Comparison of ENCODE assay signal across 12 mouse cellular contexts in genomic region chr2:131993563-131994088, GRCm38 (mm10). TPM values are rescaled to one million over a fixed set of nuclear protein-coding genes. Genes with fewer than 3 reads are reported as not detected.
DNase-seq lines count a peak whose midpoint lies in the region; ATAC-seq and TF ChIP-seq lines count a peak whose summit lies in the region.
"Had no signal": no experiment of that assay in that cellular context is flagged by ENCODE, and none has a peak within 500 bp of the region (broad histone marks: within the 10 kb centered on the region; RNA-seq: fewer than 3 reads in every experiment).

No protein-coding gene starts in this region.

- peak; percentile 78 for ATAC-seq in limb, embryonic 11.5 days (ENCODE audit: insufficient number of reproducible peaks, low FRiP score, low TSS enrichment, low read depth)
- peak; percentile 89 for ATAC-seq in kidney, embryonic 16.5 days (ENCODE audit: low FRiP score, low TSS enrichment)
- peak; percentile 51; the same call in 1 of the 2 replicates for ATAC-seq in neural tube, embryonic 14.5 days (ENCODE audit: low read depth)
- ATAC-seq in megakaryocyte progenitor cell, adult 5-6 weeks (replicated peaks; ENCODE audit: poor library complexity): no peak

- 54% methylated on average over 14 of the region's 14 CpGs for WGBS in cerebellum, adult 2 months
- WGBS in limb, embryonic 11.5 days: 8% methylated on average over 14 of the region's 14 CpGs
- 25% methylated on average over 14 of the region's 14 CpGs for WGBS in limb, embryonic 10.5 days
- WGBS in kidney, embryonic 16.5 days: 12% methylated on average over 14 of the region's 14 CpGs
- WGBS in neural tube, embryonic 14.5 days: 35% methylated on average over 14 of the region's 14 CpGs

- H3K36me3 ChIP-seq in limb, embryonic 11.5 days (ENCODE audit: control insufficient read depth, insufficient read depth, low read length): no peaks in the 10 kb centered on the region
- H3K36me3 ChIP-seq in limb, embryonic 10.5 days: no peaks in the 10 kb centered on the region
- no peaks in the 10 kb centered on the region; the same call in 1 of the 2 replicates for H3K36me3 ChIP-seq in kidney, embryonic 16.5 days (ENCODE audit: insufficient read depth, low read length)
- H3K36me3 ChIP-seq in neural tube, embryonic 14.5 days (ENCODE audit: control insufficient read depth, insufficient read depth, low read length): peaks cover 13% of the 10 kb centered on the region; the same call in 1 of the 2 replicates

- no peak overlapping the region for H3K4me3 ChIP-seq in cerebellum, adult 2 months (replicated peaks; ENCODE audit: insufficient read depth, low read depth, low read length)
- no peak overlapping the region for H3K4me3 ChIP-seq in limb, embryonic 11.5 days (ENCODE audit: low read depth, low read length)
- no peak overlapping the region for H3K4me3 ChIP-seq in limb, embryonic 10.5 days
- H3K4me3 ChIP-seq in kidney, embryonic 16.5 days (ENCODE audit: low read length): no peak overlapping the region
- no peak overlapping the region for H3K4me3 ChIP-seq in neural tube, embryonic 14.5 days (ENCODE audit: low read depth, low read length)
- H3K4me3 ChIP-seq: gastrocnemius, adult 2 months had no signal

- H3K4me1 ChIP-seq in cerebellum, adult 2 months (ENCODE audit: control insufficient read depth, insufficient read depth, low read length): peaks cover 17% of the 10 kb centered on the region
- H3K4me1 ChIP-seq in limb, embryonic 11.5 days (ENCODE audit: control insufficient read depth, insufficient read depth, low read length): peaks cover 5% of the 10 kb centered on the region; the same call in 1 of the 2 replicates
- peaks cover 13% of the 10 kb centered on the region for H3K4me1 ChIP-seq in limb, embryonic 10.5 days
- H3K4me1 ChIP-seq in kidney, embryonic 16.5 days (ENCODE audit: insufficient read depth, low read length): peaks cover 25% of the 10 kb centered on the region
- 0 out of 2 replicates have a peak, but pooled peaks cover 3% of the 10 kb centered on the region for H3K4me1 ChIP-seq in neural tube, embryonic 14.5 days (ENCODE audit: control insufficient read depth, insufficient read depth, low read length)

- peak; percentile 53 to 54 for DNase-seq in cerebellum, postnatal 10 days
- no peak for DNase-seq in cerebellum, adult 2 months
- DNase-seq in limb, embryonic 11.5 days (ENCODE audit: low spot score): peak; percentile 50
- no peak for DNase-seq in limb, embryonic 10.5 days (ENCODE audit: low spot score)
- no peak for DNase-seq in left cerebral cortex, adult 9 months (ENCODE audit: low spot score in 2 of 2)
- DNase-seq: cerebellum, adult 11 months; gastrocnemius, adult 2 months; lung, postnatal 14 days; thymus, postnatal 36 days had no signal

- H3K4me2 ChIP-seq in limb, embryonic 11.5 days (ENCODE audit: low read depth, severe bottlenecking): peak overlapping the region; percentile 13; the same call in 1 of the 2 replicates
- peak overlapping the region; percentile 24; the same call in 1 of the 2 replicates for H3K4me2 ChIP-seq in kidney, embryonic 16.5 days (replicated peaks; ENCODE audit: low read depth, low read length)
- no peak overlapping the region for H3K4me2 ChIP-seq in neural tube, embryonic 14.5 days (ENCODE audit: low read depth, low read length)

- no peak for TF ChIP-seq CTCF in cerebellum, adult 2 months (IDR thresholded peaks at IDR 0.05; ENCODE audit: borderline replicate concordance, insufficient read depth, low read depth, low read length)

- H3K9ac ChIP-seq in limb, embryonic 11.5 days (ENCODE audit: low read length): no peak overlapping the region
- no peak overlapping the region for H3K9ac ChIP-seq in kidney, embryonic 16.5 days (replicated peaks; ENCODE audit: low read length)
- H3K9ac ChIP-seq in neural tube, embryonic 14.5 days (replicated peaks; ENCODE audit: low read depth, low read length): no peak overlapping the region

- no peak overlapping the region for H3K27ac ChIP-seq in cerebellum, adult 2 months (ENCODE audit: insufficient read depth, low read length)
- no peak overlapping the region for H3K27ac ChIP-seq in limb, embryonic 11.5 days (replicated peaks; ENCODE audit: low read depth, low read length)
- no peak overlapping the region; the same call in 1 of the 2 replicates for H3K27ac ChIP-seq in limb, embryonic 10.5 days
- peak overlapping the region; percentile 54; the same call in 1 of the 2 replicates for H3K27ac ChIP-seq in kidney, embryonic 16.5 days (ENCODE audit: low read length)
- no peak overlapping the region for H3K27ac ChIP-seq in neural tube, embryonic 14.5 days (ENCODE audit: low read depth, low read length)
- H3K27ac ChIP-seq: gastrocnemius, adult 2 months had no signal

- H3K27me3 ChIP-seq in cerebellum, adult 2 months (ENCODE audit: control insufficient read depth, insufficient read depth, low read length): no peaks in the 10 kb centered on the region
- no peaks in the 10 kb centered on the region for H3K27me3 ChIP-seq in limb, embryonic 11.5 days (ENCODE audit: control insufficient read depth, insufficient read depth, low read length)
- peaks cover 12% of the 10 kb centered on the region; the same call in 1 of the 2 replicates for H3K27me3 ChIP-seq in limb, embryonic 10.5 days (ENCODE audit: low read depth, poor library complexity, severe bottlenecking)
- no peaks in the 10 kb centered on the region for H3K27me3 ChIP-seq in kidney, embryonic 16.5 days (ENCODE audit: insufficient read depth, low read length)
- no peaks in the 10 kb centered on the region for H3K27me3 ChIP-seq in neural tube, embryonic 14.5 days (ENCODE audit: control insufficient read depth, insufficient read depth, low read length)

- no peak for TF ChIP-seq POLR2A in cerebellum, adult 2 months (IDR thresholded peaks at IDR 0.05; ENCODE audit: borderline replicate concordance, insufficient read depth, low read length)

- H3K9me3 ChIP-seq in limb, embryonic 11.5 days (ENCODE audit: control insufficient read depth, low read length): no peaks in the 10 kb centered on the region
- H3K9me3 ChIP-seq in limb, embryonic 10.5 days (replicated peaks): no peaks in the 10 kb centered on the region
- H3K9me3 ChIP-seq in kidney, embryonic 16.5 days (ENCODE audit: low read length): no peaks in the 10 kb centered on the region
- H3K9me3 ChIP-seq in neural tube, embryonic 14.5 days (ENCODE audit: control insufficient read depth, low read length): no peaks in the 10 kb centered on the region

RNA-seq across cellular contexts. Expression of gene Rassf2, which starts 36.4 kb away (rescaled TPM):
- polyA plus RNA-seq in cerebellum, adult 2 months (2012; rRNA removed): 35.8 and 44.7 TPM in 2 replicates
- 6.9 and 8.5 TPM in 2 replicates for polyA plus RNA-seq in limb, embryonic 11.5 days (2014; fragmentation: Nextera tagmentation; extraction: Ambion mirVana)
- 5.5 and 5.9 TPM in 2 replicates for polyA plus RNA-seq in limb, embryonic 10.5 days (2016; fragmentation: Nextera tagmentation; extraction: Ambion mirVana)
- 8.1 and 9.1 TPM in 2 replicates for polyA plus RNA-seq in kidney, embryonic 16.5 days (2015; fragmentation: Nextera tagmentation; extraction: Ambion mirVana)
- 25.3 and 30.4 TPM in 2 replicates for polyA plus RNA-seq in neural tube, embryonic 14.5 days (2014; fragmentation: Nextera tagmentation; extraction: Ambion mirVana)
- total RNA-seq in megakaryocyte progenitor cell, adult 5-6 weeks (2015): 32.9 and 42.8 TPM in 2 replicates
- total RNA-seq in megakaryocyte progenitor cell, adult 5-6 weeks (2017): 65.5 and 71.5 TPM in 2 replicates

RNA-seq across cellular contexts. Expression of gene Prnd, which starts 43.0 kb away (rescaled TPM):
- polyA plus RNA-seq in cerebellum, adult 2 months (2012; rRNA removed): 0.31 and 0.35 TPM in 2 replicates
- polyA plus RNA-seq in limb, embryonic 11.5 days (2014; fragmentation: Nextera tagmentation; extraction: Ambion mirVana): 14.6 and 16.0 TPM in 2 replicates
- 11.0 and 13.7 TPM in 2 replicates for polyA plus RNA-seq in limb, embryonic 10.5 days (2016; fragmentation: Nextera tagmentation; extraction: Ambion mirVana)
- polyA plus RNA-seq in kidney, embryonic 16.5 days (2015; fragmentation: Nextera tagmentation; extraction: Ambion mirVana): 16.2 and 17.1 TPM in 2 replicates
- polyA plus RNA-seq in neural tube, embryonic 14.5 days (2014; fragmentation: Nextera tagmentation; extraction: Ambion mirVana): 4.8 and 10.0 TPM in 2 replicates
- total RNA-seq in megakaryocyte progenitor cell, adult 5-6 weeks (2015): 0.46 TPM in 1 of 2 replicates, not detected in the other
- total RNA-seq in megakaryocyte progenitor cell, adult 5-6 weeks (2017): not detected in 2 replicates

Comparison
In these comparisons a context has a peak if more than half of its experiments do, and no peak if none do; other contexts are left out.
1. DNase-seq: peak in cerebellum, postnatal 10 days (2 of 2) and limb, embryonic 11.5 days (single experiment); none in cerebellum, adult 2 months (0 of 2), limb, embryonic 10.5 days (single experiment) and left cerebral cortex, adult 9 months (0 of 2).